Mouse (Mus musculus): ENCODE results near the gene AI413582.

GRCm38 (mm10) chr17:27541261-27541660, 24.3 kb downstream of the AI413582 start:
- no peak for TF ChIP-seq CTCF (IDR thresholded peaks at IDR 0.05; ENCODE audit: low read depth)
- TF ChIP-seq EP300 (IDR thresholded peaks at IDR 0.05; ENCODE audit: low read depth), result no peak
